Mouse (Mus musculus): Measurements from ENCODE around the gene Tinf2.

GRCm38 (mm10) chr14:55711786-55712185 is 30.2 kb upstream of the Tinf2 start:
- TF ChIP-seq CTCF (IDR thresholded peaks at IDR 0.05; ENCODE audit: control insufficient read depth, insufficient read depth, insufficient replicate concordance, low read depth, low read length) (no peak), POLR2A (IDR thresholded peaks at IDR 0.05; ENCODE audit: control insufficient read depth, low read depth, low read length) (no peak)

Measured in testis, adult 2 months (tissue).